Mouse (Mus musculus) testis, adult 2 months (tissue): Measurements from ENCODE around the gene Iqsec1. TPM values are rescaled to one million over a fixed set of nuclear protein-coding genes. Genes with fewer than 3 reads are reported as not detected.

Experiments
- H3K27ac ChIP-seq: fragments of 200-500 bp; 2 replicates; pipeline ENCODE4 v1.5.1; 2012; ENCODE audit warnings: low read depth, low read length; ENCODE audit not compliant: control insufficient read depth, insufficient read depth
- H3K27me3 ChIP-seq: fragments of 200-500 bp; 2 replicates; pipeline ENCODE4 v1.6.1; 2012; ENCODE audit warnings: mild to moderate bottlenecking, low read length, moderate library complexity; ENCODE audit not compliant: control insufficient read depth, insufficient read depth
- H3K36me3 ChIP-seq: fragments of 200-500 bp; 2 replicates; pipeline ENCODE4 v1.6.1; 2012; ENCODE audit warnings: mild to moderate bottlenecking, low read length; ENCODE audit not compliant: control insufficient read depth, insufficient read depth
- H3K4me1 ChIP-seq: fragments of 200-500 bp; 2 replicates; pipeline ENCODE4 v1.6.1; 2012; ENCODE audit warnings: low read length; ENCODE audit not compliant: control insufficient read depth, insufficient read depth
- H3K4me3 ChIP-seq: fragments of 200-500 bp; 2 replicates; pipeline ENCODE4 v1.5.1; 2012; ENCODE audit warnings: low read depth, mild to moderate bottlenecking, low read length, moderate library complexity, mixed read lengths; ENCODE audit not compliant: control insufficient read depth
- CTCF ChIP-seq: fragments of 200-500 bp; IDR thresholded peaks from 2 replicates; pipeline ENCODE4 v1.5.1; 2012; ENCODE audit warnings: low read depth, mild to moderate bottlenecking, inconsistent platforms, low read length, moderate library complexity; ENCODE audit not compliant: control insufficient read depth, insufficient read depth, insufficient replicate concordance
- POLR2A ChIP-seq: fragments of 200-500 bp; IDR thresholded peaks from 2 replicates; pipeline ENCODE4 v1.6.1; 2012; ENCODE audit warnings: low read depth, mild to moderate bottlenecking, inconsistent platforms, low read length, moderate library complexity; ENCODE audit not compliant: control insufficient read depth
- polyA plus RNA-seq: library from polyadenylated mRNA; depleted of rRNA; stranded (reverse); fragments of >200 nt; gene quantifications from 2 replicates; pipeline ENCODE4 v1.2.3, GENCODE M21; 2012

Gene Iqsec1
- polyA plus RNA-seq, 1 experiment: 47.2 TPM

DNA sequence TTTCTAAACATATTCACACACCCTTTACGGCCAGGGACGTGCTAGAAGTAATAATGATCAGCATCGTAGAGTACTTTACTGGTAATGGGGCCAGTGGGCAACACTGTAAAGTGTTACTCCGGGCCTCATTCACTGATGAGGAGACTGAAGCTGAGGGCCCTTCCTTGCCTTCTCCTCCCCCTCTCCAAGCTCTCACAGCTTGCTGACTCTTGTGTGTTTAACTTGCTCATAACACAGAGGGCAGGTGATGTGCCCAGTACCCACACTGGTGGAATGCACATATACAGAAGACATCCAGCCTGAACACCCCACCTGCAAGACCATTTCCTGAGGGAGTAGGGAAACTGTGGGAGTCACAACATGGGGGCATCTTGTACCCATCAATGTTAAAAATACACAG, 271.6 kb downstream of the Iqsec1 start:
- Histone ChIP-seq H3K4me3 (peak overlapping the region; percentile 93), H3K36me3 (no peaks in the 10 kb centered on the region), H3K27me3 (no peaks in the 10 kb centered on the region), H3K27ac (no peak overlapping the region), H3K4me1 (peaks cover 13% of the 10 kb centered on the region)
- TF ChIP-seq POLR2A: no peak
- no peak for TF ChIP-seq CTCF

DNA sequence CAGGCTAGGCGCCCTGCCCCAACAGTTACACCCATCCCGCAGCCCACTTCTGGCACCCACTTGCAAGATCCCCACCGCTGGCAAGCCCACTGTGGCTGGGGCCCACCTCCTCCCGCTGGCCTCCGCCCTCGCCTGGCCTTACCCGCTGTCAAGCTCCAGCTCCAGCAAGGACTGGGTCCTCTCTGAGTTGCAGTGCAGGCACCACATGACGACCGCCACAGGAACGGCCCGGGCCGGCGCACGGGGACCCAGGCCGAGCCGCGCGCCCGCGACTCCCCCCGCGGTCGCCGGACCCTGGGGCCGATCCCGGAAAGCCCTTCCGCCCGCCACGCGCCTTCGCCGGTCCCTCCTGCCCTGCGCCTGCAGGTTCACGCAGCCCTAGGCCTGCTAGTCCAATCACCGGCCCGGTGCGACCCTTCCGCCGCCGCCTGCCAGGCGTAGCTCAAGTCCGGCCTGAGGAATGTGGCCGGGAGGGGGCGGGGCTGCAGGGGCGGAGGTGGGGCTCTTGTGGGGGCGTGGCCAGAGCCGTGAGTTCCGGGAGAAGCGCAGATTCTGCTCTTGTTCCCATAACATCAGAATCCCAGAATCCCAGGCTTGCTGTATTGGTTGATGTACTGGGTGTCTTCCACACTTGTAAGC, 272.3 kb downstream of the Iqsec1 start:
- TF ChIP-seq CTCF (no peak), POLR2A (no peak)
- H3K27ac ChIP-seq: peak overlapping the region; percentile 57
- peaks cover 13% of the 10 kb centered on the region for H3K4me1 ChIP-seq
- H3K4me3 ChIP-seq: peak overlapping the region; percentile 93
- no peaks in the 10 kb centered on the region for H3K27me3 ChIP-seq
- no peaks in the 10 kb centered on the region for H3K36me3 ChIP-seq

- Histone ChIP-seq H3K27me3 (no peaks in the 10 kb centered on the region), H3K4me3 (no peak overlapping the region; the same call in 1 of the 2 replicates), H3K4me1 (peaks cover 13% of the 10 kb centered on the region), H3K36me3 (no peaks in the 10 kb centered on the region), H3K27ac (no peak overlapping the region)
- TF ChIP-seq POLR2A (no peak), CTCF (no peak)
Observed at GRCm38 (mm10) chr6:90715245-90715905, 273.1 kb downstream of the Iqsec1 start.

DNA sequence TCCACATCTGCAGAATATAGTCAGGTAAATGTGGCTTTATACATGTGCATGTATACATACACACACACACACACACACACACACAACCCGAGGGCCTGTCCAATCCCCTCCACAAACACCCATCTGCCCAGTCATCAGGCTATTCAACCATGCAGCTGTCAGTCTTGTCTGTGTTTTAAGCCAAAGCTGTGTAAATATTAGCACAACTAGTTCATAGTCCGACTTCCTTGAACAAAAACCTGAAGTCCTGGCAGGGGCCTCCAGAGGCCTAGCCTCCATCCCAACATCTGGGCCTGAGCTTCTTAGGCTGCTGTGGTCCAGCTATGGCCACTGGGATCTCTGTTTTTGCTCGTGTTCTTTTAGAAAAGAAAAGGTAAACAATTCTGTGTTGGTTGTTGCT, 274.8 kb downstream of the Iqsec1 start:
- no peaks in the 10 kb centered on the region for H3K27me3 ChIP-seq
- H3K36me3 ChIP-seq: no peaks in the 10 kb centered on the region
- TF ChIP-seq POLR2A: no peak
- TF ChIP-seq CTCF: no peak
- peaks cover 13% of the 10 kb centered on the region for H3K4me1 ChIP-seq
- H3K27ac ChIP-seq: no peak overlapping the region
- H3K4me3 ChIP-seq: no peak overlapping the region

DNA sequence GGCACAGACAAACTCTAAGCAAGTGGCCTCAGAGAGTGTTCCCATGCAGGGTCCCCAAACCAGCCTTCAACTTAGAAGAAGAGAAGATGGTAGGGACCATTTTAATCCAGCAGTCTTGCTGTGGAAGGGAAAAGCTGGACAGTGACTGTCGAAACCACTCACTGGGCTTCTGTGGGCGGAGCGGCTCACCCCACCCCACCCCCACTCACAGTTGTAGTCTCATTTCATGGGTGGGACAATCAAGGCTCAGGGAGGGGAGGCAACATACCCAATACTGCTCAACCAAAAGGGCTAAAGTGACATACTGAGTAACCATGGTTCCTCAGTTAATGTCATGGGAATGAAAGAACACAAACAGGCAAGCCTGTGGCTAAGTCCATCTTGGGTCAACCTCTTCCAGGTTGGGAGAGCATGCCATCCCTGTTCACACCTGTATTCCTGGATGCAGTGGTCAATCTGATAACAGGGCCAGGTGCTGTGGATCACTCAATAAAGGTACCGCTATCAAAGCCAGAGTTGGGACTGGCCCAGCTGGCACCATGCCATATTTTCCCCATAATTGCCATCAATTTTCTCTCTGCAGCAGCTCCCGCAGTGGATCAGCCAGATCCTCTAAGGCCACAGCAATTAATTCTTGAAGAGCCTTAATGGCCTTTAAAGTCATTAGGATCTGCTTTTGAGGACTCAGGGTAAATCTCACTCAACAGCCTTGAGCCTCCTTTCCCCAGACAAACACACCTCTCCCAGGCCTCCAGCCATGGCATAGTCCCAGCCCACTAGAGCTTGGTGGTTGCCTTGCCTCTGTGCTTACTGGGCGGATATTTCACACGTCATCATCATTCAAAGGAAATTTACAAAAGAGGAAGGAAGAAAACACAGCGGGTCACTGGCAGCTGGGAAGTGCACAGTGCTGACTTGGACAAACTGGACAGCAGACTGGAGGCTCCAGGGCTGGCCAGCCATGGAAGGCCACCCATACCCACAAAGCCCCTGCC, 275.7 kb downstream of the Iqsec1 start:
- H3K4me3 ChIP-seq: no peak overlapping the region
- TF ChIP-seq CTCF (no peak), POLR2A (no peak)
- peaks cover 13% of the 10 kb centered on the region for H3K4me1 ChIP-seq
- H3K27ac ChIP-seq: no peak overlapping the region
- no peaks in the 10 kb centered on the region for H3K27me3 ChIP-seq
- no peaks in the 10 kb centered on the region for H3K36me3 ChIP-seq

DNA sequence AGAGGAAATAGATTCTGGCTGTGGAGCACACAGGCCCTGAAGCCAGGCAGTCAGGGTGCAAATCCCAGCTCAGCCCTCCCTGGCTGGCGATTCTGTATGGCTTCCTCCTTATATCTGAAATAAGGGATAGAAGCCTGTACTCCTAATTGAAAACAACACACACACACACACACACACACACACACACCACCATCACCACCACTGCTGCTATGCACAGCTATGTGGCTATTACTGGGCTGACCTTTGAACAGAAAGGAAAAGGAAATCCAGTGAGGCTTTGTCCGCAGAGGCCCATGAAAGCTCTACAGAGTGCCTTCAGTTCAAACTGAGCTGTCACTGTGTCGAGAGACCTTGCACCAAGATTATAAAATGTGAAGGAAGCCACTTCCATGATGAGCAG, 276.4 kb downstream of the Iqsec1 start:
- no peaks in the 10 kb centered on the region for H3K27me3 ChIP-seq
- no peak overlapping the region for H3K4me3 ChIP-seq
- no peaks in the 10 kb centered on the region for H3K36me3 ChIP-seq
- TF ChIP-seq POLR2A (no peak), CTCF (no peak)
- H3K27ac ChIP-seq: no peak overlapping the region
- H3K4me1 ChIP-seq: peaks cover 13% of the 10 kb centered on the region

GRCm38 (mm10) chr6:90711476-90712035, 276.9 kb downstream of the Iqsec1 start:
- TF ChIP-seq CTCF: no peak
- TF ChIP-seq POLR2A: no peak
- no peaks in the 10 kb centered on the region for H3K27me3 ChIP-seq
- H3K27ac ChIP-seq: no peak overlapping the region
- H3K36me3 ChIP-seq: no peaks in the 10 kb centered on the region
- H3K4me3 ChIP-seq: no peak overlapping the region
- H3K4me1 ChIP-seq: peaks cover 8% of the 10 kb centered on the region
